Mouse (Mus musculus) spleen, postnatal 14 days (tissue): Measurements from ENCODE around the gene 4930407I10Rik.

Source experiments
- DNase-seq, 2 experiments: peaks; one replicate each; pipeline ENCODE4 v3.0.0; 2021 to 2022; ENCODE audit warnings: low spot score in 2 of 2

The 4930407I10Rik gene

DNA sequence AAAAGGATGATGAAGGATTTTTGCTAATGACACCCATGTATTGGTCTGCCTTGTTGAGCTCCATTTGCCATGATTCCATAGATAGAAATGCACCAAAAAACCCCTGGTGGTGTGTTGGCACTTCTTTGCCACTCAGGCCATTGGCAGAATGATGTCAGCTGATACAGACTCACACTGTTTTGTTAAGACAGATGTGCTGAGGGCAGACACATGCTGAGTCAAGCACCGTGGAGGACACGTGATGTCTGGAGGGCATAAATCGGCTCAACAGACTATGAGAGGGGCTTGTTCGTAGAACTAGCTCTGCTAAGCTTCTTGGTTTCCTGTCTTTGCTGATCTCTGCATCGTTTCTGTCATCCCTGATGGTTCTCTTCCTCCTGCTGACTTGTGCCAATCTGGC is 6.4 kb upstream of the 4930407I10Rik start:
- no peak for DNase-seq

DNA sequence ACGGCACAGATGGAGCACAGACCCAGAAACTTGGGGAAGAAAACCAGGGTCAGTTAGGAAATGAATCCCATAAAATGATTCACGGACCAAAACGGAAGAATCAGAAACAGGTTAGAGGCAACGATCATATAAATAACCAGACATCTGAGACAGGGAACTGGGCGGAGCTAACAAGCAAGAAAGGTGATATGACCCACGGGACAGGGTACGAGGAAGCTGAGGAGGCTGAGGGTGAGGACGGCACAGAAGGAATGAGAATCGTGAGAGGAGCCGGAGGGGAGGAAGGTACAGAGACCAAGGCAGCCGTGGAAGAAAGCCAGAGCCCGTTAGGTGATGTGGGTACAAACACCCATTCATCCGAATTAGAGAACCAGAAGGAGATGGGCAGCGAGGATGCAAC is 5.0 kb downstream of the 4930407I10Rik start:
- no peak for DNase-seq

DNA sequence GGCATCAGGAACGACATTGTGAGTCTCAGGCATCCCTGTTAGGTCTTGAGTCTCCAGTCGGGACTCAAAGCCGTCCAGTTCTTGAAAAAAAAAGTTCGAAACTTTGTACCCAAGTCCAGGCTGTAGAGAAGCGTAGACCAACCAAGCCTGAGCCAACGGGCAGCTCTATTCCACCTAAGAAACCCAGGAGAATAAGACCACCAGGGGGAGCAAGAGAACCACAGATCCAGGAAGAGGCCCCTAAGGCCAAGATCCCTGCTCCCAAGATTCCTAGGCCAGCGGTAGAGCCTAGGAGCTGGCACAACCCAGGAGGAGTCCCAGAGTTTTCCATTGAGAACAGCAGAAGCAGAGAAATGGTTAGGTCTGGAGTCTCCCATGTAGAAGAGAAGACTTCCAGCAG is 6.6 kb downstream of the 4930407I10Rik start:
- peak in 1 of 2 experiments; percentile 49 for DNase-seq

DNA sequence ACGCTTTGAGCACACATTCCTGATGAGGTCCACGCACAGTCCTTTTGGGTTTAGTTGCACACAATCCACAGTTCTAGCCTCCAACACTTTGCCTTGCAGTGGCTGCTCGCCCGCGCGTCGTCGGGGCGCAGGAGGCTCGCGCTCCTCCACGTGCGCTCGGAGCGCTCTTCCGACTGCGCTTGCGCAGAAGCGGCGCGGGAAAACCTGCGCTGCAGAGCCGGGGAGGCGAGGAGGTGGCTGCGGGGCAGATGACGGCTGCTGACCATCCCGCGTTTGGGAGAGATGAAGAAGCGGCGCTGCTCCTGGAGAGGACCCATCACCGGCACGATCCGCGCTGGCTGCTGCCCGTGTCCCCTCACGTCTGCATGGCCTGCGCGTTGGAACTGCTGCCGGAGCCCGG is 10.9 kb downstream of the 4930407I10Rik start, which contains the start of gene Mei1:
Gene Mei1, plus strand, starts transcription at position 99 of the 400 bp plus-strand sequence.
- no peak for DNase-seq

DNA sequence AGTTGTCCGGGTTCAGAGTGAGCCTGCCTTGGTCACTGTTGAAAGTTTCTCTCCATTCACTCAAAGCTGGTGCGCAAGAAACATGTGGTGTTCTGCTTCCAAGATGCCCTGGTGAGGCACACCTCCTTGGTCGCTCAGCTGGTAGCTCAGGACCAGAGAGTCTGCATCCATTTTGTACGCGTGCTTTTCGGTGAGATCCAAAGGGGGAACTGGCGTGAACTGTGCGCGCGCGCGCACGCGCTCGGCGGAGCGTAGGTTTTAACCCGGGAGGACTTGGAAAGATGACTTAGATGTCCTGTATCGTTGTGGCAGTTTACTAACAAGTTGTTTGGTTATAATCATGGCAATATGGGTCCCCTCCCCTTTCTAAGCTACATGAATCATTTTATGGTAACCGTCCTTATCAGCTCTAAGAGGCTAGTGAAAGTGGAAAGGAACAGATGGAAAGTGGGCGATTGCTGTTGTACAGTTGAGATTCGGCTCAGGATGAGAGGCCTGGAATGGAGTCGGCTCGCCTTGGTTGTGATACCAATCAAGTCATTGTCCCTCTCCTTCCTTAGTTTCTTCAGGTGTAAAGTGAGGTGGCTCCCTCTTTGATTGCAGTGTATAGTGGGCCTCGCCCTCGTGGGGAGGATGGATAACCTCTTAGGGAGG is 13.0 kb downstream of the 4930407I10Rik start:
- DNase-seq, result no peak

DNA sequence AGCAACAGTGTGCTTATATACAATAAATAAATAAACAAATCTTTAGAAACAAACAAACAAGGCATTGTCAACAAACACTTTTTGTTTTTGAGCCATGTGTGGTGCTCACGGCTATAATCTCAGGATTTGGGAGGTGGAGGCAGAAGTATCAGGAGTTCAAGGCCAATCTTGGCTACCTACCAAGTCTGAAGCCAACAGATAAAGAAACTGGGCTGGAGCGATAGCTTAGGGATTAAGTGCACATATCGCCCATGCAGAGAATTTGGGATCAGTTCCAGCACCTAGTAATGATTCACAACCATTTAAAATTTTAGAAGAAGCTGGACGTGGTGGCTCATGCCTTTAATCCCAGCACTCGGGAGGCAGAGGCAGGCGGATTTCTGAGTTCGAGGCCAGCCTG is 14.5 kb downstream of the 4930407I10Rik start:
- DNase-seq, result no peak

DNA sequence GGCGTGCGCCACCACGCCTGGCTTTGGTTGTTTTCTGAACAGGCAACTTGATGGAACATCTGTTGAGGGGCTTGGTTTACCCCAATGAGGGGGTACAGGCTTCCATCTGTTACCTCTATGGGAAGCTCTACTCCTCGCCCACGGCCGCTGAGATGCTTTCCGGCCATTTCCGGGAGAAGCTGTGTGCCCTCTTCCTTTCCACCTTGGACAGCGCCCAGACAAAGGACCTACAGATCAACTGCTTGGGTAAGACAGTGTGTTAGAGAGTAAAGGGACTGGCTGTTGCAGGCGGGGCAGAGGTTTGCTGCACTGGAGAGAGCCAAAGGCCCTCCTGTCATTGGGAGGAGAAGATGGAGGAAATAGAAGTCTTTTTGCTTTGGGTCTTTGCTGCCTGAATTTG is 20.9 kb downstream of the 4930407I10Rik start:
- no peak for DNase-seq

DNA sequence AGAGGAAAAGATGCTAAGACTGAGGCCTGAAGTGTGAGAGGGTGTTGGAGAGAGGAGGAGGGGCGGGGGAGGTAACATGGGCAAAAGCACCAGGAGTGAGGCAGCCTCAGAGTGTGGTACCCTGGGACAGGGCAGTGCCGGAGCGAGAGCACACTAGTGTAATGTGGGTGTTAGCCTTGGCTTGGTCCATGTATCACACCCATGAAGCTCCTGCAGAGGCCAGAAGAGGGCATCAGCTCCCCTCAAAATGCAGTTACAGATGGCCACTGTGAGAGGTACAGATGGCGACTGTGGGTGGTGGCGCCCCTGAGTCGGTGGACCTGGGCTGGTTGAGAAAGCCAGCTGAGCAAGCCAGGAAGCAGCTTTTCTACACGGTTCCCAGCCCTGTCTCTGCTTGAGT is 22.2 kb downstream of the 4930407I10Rik start:
- peak in 1 of 2 experiments; percentile 12 for DNase-seq

DNA sequence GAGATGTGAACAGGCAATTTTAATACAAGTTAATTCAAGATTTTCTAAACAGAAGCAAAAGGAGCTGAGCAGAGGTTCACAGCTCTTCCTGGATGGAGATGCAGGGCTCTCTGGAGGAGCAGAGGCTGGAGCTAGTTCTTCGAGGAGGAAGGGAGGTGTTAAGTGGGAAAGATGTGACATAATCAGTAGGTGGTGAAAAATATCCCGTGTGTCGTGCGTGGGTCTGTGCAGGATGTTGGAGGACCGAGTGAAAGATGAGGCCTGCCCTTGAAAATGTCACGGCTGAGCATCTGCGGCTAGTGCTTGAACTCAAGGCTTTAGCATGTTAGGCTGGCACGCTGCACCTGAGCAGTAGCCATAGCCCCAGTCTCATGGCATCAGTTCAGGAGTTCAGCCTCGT is 26.7 kb downstream of the 4930407I10Rik start:
- DNase-seq, result no peak

DNA sequence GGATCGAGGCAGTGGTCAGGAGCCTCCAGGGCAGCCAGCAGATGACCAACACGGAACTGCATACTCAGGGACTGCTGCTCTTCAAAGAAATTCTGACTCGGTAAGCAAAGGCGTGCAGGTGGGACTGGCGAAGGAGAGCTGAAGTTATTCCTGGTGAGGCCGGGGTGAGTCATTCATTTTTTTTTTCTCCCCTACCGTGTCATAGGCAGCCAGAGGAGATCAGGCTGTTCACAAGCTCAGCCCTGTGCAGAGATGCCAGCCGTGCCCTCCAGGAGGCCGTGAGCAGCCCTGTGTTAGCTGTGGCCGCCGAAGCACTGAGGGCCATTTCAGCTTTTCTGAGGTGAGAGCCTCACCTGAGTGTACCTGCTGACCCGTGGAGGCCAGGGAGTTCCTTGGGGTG is 27.2 kb downstream of the 4930407I10Rik start:
- no peak for DNase-seq

DNA sequence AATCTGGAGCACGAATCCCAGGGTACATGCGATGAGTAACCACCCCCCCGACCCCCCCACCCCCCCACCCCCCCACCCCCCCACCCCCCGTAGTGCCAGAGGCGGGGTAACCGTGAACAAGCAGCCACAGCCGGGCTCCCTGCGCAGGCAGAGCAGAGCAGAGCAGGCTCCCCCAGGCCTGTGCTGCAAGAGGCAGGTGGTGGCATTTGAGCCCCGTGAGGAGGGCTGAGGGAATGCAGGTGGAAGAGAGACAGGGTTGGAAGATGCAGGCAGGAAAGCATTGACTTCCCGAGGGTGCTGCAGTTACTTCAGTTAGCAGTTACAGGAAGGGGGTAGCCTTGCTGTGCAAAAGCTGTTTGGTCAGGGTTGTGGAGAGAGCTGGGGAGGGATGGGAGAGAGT is 28.3 kb downstream of the 4930407I10Rik start:
- DNase-seq, result no peak

DNA sequence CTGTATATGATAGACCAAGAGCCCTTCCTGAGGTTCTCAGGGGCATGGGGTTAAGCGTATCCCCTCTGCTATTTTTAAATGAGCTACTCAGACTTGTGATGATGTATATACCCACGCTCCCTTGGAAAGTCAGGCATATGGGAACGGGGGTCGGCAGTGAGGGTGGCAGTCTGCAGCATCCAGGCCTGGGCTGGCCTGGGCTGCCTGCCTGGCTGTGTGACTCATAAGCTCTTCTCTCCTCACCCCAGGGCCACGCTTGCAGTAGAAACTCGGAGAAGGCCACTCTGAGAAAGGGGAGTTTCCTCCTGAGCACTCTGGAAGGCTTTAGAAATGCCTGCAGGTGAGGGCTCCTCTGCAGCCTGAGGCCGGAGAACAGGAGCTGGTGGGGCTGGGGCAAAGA is 32.1 kb downstream of the 4930407I10Rik start:
- no peak for DNase-seq

DNA sequence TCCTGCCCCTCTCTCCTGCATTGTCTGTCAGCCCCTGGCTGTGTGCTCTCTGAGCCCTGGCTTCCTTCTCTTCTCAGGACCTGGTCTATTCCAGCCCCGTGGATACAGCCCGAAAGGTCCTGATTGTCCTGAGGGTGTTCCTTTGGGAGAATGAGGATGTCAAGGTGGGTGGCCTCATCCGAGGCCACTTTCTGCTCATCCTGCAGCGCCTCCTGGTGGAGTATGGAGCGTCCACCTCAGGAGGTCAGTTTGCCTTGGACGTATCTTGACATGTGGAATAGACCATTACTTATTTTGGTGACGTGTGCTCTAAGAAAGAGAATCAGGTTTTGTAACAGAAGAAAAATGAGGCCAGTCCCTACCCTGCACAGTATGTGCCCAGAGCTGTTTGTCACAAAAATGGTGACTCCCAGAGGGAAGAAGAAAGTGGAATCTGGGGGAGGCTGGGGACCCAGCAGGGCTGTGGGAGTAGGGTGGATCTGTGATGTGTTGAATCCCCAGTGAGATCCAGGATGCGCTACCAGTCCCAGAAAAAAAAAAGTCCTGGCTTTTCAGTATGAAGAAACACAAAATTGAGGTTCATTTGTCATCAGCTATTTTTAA is 48.1 kb downstream of the 4930407I10Rik start:
- peak in 1 of 2 experiments; percentile 34 for DNase-seq
